Mouse (Mus musculus) neural tube, embryonic 15.5 days (tissue): ENCODE data around the gene Prex1. TPM values are rescaled to one million over a fixed set of nuclear protein-coding genes. Genes with fewer than 3 reads are reported as not detected.

ENCODE experiments used
- ATAC-seq: fragments of 200-750 bp; cut with Nextera tagmentation; 2 replicates; pipeline ENCODE4 v1.8.0; 2017; ENCODE audit warnings: mild to moderate bottlenecking, moderate TSS enrichment, moderate library complexity; ENCODE audit not compliant: low FRiP score
- H3K27ac ChIP-seq: fragments of 300-500 bp; sonication (generic); replicated peaks from 2 replicates; pipeline ENCODE4 v1.5.1; 2015; ENCODE audit warnings: mild to moderate bottlenecking, inconsistent platforms
- H3K27me3 ChIP-seq: fragments of 300-500 bp; sonication (generic); replicated peaks from 2 replicates; pipeline ENCODE4 v1.6.1; 2015; ENCODE audit warnings: inconsistent platforms
- H3K36me3 ChIP-seq: fragments of 300-500 bp; sonication (generic); 2 replicates; pipeline ENCODE4 v1.6.1; 2015; ENCODE audit warnings: inconsistent platforms
- H3K4me1 ChIP-seq: fragments of 300-500 bp; sonication (generic); 2 replicates; pipeline ENCODE4 v1.6.1; 2015; ENCODE audit warnings: inconsistent platforms
- H3K4me2 ChIP-seq: fragments of 300-500 bp; sonication (generic); 2 replicates; pipeline ENCODE4 v1.6.1; 2015; ENCODE audit warnings: inconsistent platforms, mild to moderate bottlenecking, moderate library complexity
- H3K4me3 ChIP-seq: fragments of 300-500 bp; sonication (generic); replicated peaks from 2 replicates; pipeline ENCODE4 v1.5.1; 2015; ENCODE audit warnings: mild to moderate bottlenecking, inconsistent platforms
- H3K9ac ChIP-seq: fragments of 300-500 bp; sonication (generic); replicated peaks from 2 replicates; pipeline ENCODE4 v1.6.1; 2015; ENCODE audit warnings: mild to moderate bottlenecking, inconsistent platforms
- H3K9me3 ChIP-seq: fragments of 300-500 bp; sonication (generic); replicated peaks from 2 replicates; pipeline ENCODE4 v1.6.1; 2016; ENCODE audit warnings: inconsistent platforms
- WGBS: fragments of 180-500 bp; shearing (Covaris S2); methylation state at CpG from one replicate; pipeline ENCODE4 v1.1.7; 2015; ENCODE audit warnings: mixed read lengths; 5-methylcytosine and 5-hydroxymethylcytosine counted together
- polyA plus RNA-seq: library from polyadenylated mRNA; unstranded; fragments of >200 nt; fragmentation: Nextera tagmentation; extraction: Ambion mirVana; gene quantifications from 2 replicates; pipeline ENCODE4 v1.2.1, GENCODE M21; 2015

Gene Prex1
- polyA plus RNA-seq, 1 experiment from 2014 or later, result 24.9 TPM

- H3K4me3 ChIP-seq, result no peak overlapping the region
- peaks cover 23% of the 10 kb centered on the region for H3K36me3 ChIP-seq
- no peaks in the 10 kb centered on the region for H3K9me3 ChIP-seq
- no peak for ATAC-seq
- H3K9ac ChIP-seq, result no peak overlapping the region
- no peak overlapping the region for H3K27ac ChIP-seq
- H3K27me3 ChIP-seq, result no peaks in the 10 kb centered on the region
- H3K4me2 ChIP-seq, result no peak overlapping the region
- 94% methylated on average over 21 of the region's 21 CpGs for WGBS
- no peaks in the 10 kb centered on the region for H3K4me1 ChIP-seq
Observed at GRCm38 (mm10) chr2:166581881-166582583, 131.6 kb downstream of the Prex1 start.

- ATAC-seq, result no peak
- Histone ChIP-seq H3K9me3 (no peaks in the 10 kb centered on the region), H3K27ac (no peak overlapping the region), H3K9ac (no peak overlapping the region), H3K27me3 (no peaks in the 10 kb centered on the region), H3K36me3 (peaks cover 16% of the 10 kb centered on the region), H3K4me2 (no peak overlapping the region), H3K4me1 (peaks cover 6% of the 10 kb centered on the region; the same call in 1 of the 2 replicates), H3K4me3 (no peak overlapping the region)
- 92% methylated on average over 5 of the region's 5 CpGs for WGBS
Observed at GRCm38 (mm10) chr2:166579793-166580192, 133.8 kb downstream of the Prex1 start.

- Histone ChIP-seq H3K4me2 (no peak overlapping the region), H3K4me3 (no peak overlapping the region), H3K27ac (no peak overlapping the region), H3K27me3 (no peaks in the 10 kb centered on the region), H3K9ac (no peak overlapping the region), H3K36me3 (peaks cover 16% of the 10 kb centered on the region), H3K9me3 (no peaks in the 10 kb centered on the region), H3K4me1 (peaks cover 6% of the 10 kb centered on the region; the same call in 1 of the 2 replicates)
- 90% methylated on average over 10 of the region's 10 CpGs for WGBS
- ATAC-seq, result no peak
Observed at GRCm38 (mm10) chr2:166579361-166579760, 134.3 kb downstream of the Prex1 start.

GRCm38 (mm10) chr2:166575419-166575818 lies 138.2 kb downstream of the Prex1 start:
- H3K9me3 ChIP-seq, result no peaks in the 10 kb centered on the region
- H3K4me2 ChIP-seq, result no peak overlapping the region
- no peak overlapping the region for H3K4me3 ChIP-seq
- WGBS, result 43% methylated on average over 16 of the region's 17 CpGs
- no peak for ATAC-seq
- no peak overlapping the region for H3K9ac ChIP-seq
- no peaks in the 10 kb centered on the region for H3K27me3 ChIP-seq
- H3K27ac ChIP-seq, result no peak overlapping the region
- H3K4me1 ChIP-seq, result peaks cover 6% of the 10 kb centered on the region; the same call in 1 of the 2 replicates
- peaks cover 4% of the 10 kb centered on the region; the same call in 1 of the 2 replicates for H3K36me3 ChIP-seq

- peaks cover 4% of the 10 kb centered on the region; the same call in 1 of the 2 replicates for H3K36me3 ChIP-seq
- no peaks in the 10 kb centered on the region for H3K27me3 ChIP-seq
- peaks cover 6% of the 10 kb centered on the region; the same call in 1 of the 2 replicates for H3K4me1 ChIP-seq
- H3K9me3 ChIP-seq, result no peaks in the 10 kb centered on the region
- H3K27ac ChIP-seq, result no peak overlapping the region
- H3K4me2 ChIP-seq, result no peak overlapping the region
- 0 out of 2 replicates have a peak, but pooled peaks have one; percentile 10 for ATAC-seq
- 14% methylated on average over 7 of the region's 7 CpGs for WGBS
- H3K9ac ChIP-seq, result no peak overlapping the region
- H3K4me3 ChIP-seq, result no peak overlapping the region
Observed at GRCm38 (mm10) chr2:166574934-166575333, 138.7 kb downstream of the Prex1 start.

GRCm38 (mm10) chr2:166573621-166574020 lies 140.0 kb downstream of the Prex1 start:
- Histone ChIP-seq H3K27me3 (no peaks in the 10 kb centered on the region), H3K4me1 (peaks cover 6% of the 10 kb centered on the region; the same call in 1 of the 2 replicates), H3K9ac (no peak overlapping the region), H3K27ac (no peak overlapping the region), H3K4me3 (no peak overlapping the region), H3K4me2 (no peak overlapping the region), H3K9me3 (no peaks in the 10 kb centered on the region), H3K36me3 (no peaks in the 10 kb centered on the region; the same call in 1 of the 2 replicates)
- 90% methylated on average over 5 of the region's 5 CpGs for WGBS
- ATAC-seq, result no peak

DNA sequence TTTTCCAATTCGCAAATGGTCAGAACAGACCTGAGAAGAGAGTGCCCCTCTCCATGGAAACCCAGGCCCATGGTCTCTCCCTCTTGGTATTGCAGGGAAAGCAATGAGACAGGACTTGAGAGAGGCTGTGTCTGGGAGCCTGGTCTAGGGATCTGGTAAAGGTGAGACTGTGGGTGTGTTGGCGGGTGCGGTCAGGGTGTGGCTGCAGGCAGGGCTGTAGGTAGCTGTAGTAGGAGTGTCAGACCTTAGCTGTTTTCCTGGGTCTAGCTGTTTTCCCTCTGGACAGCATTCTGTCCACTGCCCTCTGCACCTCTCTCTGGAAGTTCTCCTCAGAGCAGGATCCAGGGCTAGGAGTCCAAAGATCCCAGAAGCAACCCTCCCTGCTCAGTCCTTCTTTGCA lies 141.3 kb downstream of the Prex1 start:
- H3K27ac ChIP-seq, result 0 out of 2 replicates have a peak overlapping the region, but pooled peaks have one; percentile 13
- H3K4me3 ChIP-seq, result no peak overlapping the region
- peaks cover 9% of the 10 kb centered on the region; the same call in 1 of the 2 replicates for H3K36me3 ChIP-seq
- no peaks in the 10 kb centered on the region for H3K27me3 ChIP-seq
- 88% methylated on average over 3 of the region's 3 CpGs for whole genome bisulfite sequencing
- no peaks in the 10 kb centered on the region for H3K9me3 ChIP-seq
- H3K4me2 ChIP-seq, result no peak overlapping the region
- H3K4me1 ChIP-seq, result peaks cover 6% of the 10 kb centered on the region; the same call in 1 of the 2 replicates
- H3K9ac ChIP-seq, result no peak overlapping the region
- no peak for ATAC-seq

DNA sequence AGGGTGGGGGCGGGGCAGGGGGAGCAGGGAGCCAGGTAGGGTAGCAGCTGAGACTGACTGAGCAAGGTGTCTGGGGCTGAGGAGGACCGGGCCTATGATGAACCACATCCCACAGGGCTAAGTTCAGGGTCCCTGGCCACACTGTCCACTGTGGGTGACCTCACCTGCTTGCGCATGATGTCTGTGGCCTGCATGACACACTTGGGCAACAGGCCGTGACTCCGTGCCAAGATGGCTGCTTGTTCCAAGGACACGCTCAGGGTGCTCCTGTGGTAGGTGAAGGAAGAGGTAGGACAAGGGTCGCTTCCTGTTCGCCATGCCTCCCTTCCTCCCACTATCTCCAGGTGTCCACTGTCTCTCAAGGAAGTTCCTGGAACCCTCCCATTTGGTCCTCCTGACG lies 144.4 kb downstream of the Prex1 start:
- Histone ChIP-seq H3K9ac (no peak overlapping the region), H3K27me3 (no peaks in the 10 kb centered on the region), H3K4me3 (no peak overlapping the region), H3K4me2 (no peak overlapping the region), H3K9me3 (no peaks in the 10 kb centered on the region), H3K36me3 (peaks cover 9% of the 10 kb centered on the region; the same call in 1 of the 2 replicates), H3K27ac (no peak overlapping the region), H3K4me1 (peaks cover 5% of the 10 kb centered on the region)
- 93% methylated on average over 9 of the region's 9 CpGs for WGBS
- no peak for ATAC-seq

- H3K4me1 ChIP-seq, result peaks cover 7% of the 10 kb centered on the region
- WGBS, result 72% methylated on average over 5 of the region's 5 CpGs
- H3K9me3 ChIP-seq, result no peaks in the 10 kb centered on the region
- ATAC-seq, result no peak
- no peak overlapping the region for H3K4me2 ChIP-seq
- no peak overlapping the region for H3K9ac ChIP-seq
- H3K27me3 ChIP-seq, result 0 out of 2 replicates have a peak, but pooled peaks cover 4% of the 10 kb centered on the region
- peaks cover 9% of the 10 kb centered on the region; the same call in 1 of the 2 replicates for H3K36me3 ChIP-seq
- no peak overlapping the region for H3K4me3 ChIP-seq
- H3K27ac ChIP-seq, result no peak overlapping the region
Observed at GRCm38 (mm10) chr2:166565503-166565902, 148.1 kb downstream of the Prex1 start.

GRCm38 (mm10) chr2:166564455-166564854 lies 149.2 kb downstream of the Prex1 start:
- Histone ChIP-seq H3K27ac (no peak overlapping the region), H3K27me3 (0 out of 2 replicates have a peak, but pooled peaks cover 4% of the 10 kb centered on the region), H3K4me3 (no peak overlapping the region), H3K36me3 (peaks cover 9% of the 10 kb centered on the region; the same call in 1 of the 2 replicates), H3K4me2 (no peak overlapping the region; the same call in 1 of the 2 replicates), H3K4me1 (peaks cover 12% of the 10 kb centered on the region), H3K9ac (no peak overlapping the region), H3K9me3 (no peaks in the 10 kb centered on the region)
- WGBS, result 8% methylated on average over 11 of the region's 11 CpGs
- peak; percentile 60; the same call in 1 of the 2 replicates for ATAC-seq

DNA sequence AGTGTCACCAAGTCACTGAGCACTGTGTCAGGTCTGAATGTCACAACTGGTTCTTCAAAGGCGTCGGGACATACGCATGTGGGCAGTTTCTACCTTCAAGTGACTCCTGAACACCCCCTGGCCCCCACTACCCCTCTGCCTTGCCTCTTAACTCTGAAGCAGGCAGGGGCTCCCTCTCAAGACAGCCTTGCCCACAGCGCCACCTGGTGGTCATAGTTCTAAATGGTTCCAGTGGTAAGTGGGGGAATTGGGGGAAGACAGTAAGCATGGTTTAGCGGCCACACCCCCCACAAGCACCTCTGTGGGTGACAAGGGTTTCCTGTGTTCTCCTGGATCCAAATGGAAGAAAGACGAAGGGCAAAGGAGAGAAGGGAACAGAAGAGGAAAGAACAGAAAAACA lies 149.7 kb downstream of the Prex1 start:
- no peak overlapping the region for H3K9ac ChIP-seq
- peaks cover 9% of the 10 kb centered on the region; the same call in 1 of the 2 replicates for H3K36me3 ChIP-seq
- 0 out of 2 replicates have a peak, but pooled peaks cover 4% of the 10 kb centered on the region for H3K27me3 ChIP-seq
- WGBS, result 19% methylated on average over 6 of the region's 6 CpGs
- no peak overlapping the region for H3K4me2 ChIP-seq
- no peak overlapping the region for H3K4me3 ChIP-seq
- no peaks in the 10 kb centered on the region for H3K9me3 ChIP-seq
- H3K4me1 ChIP-seq, result peaks cover 17% of the 10 kb centered on the region
- no peak overlapping the region for H3K27ac ChIP-seq
- peak; percentile 34; the same call in 1 of the 2 replicates for ATAC-seq

- Histone ChIP-seq H3K36me3 (0 out of 2 replicates have a peak, but pooled peaks cover 7% of the 10 kb centered on the region), H3K4me2 (no peak overlapping the region), H3K9me3 (no peaks in the 10 kb centered on the region), H3K9ac (no peak overlapping the region), H3K4me1 (peaks cover 22% of the 10 kb centered on the region), H3K27me3 (0 out of 2 replicates have a peak, but pooled peaks cover 4% of the 10 kb centered on the region), H3K4me3 (no peak overlapping the region), H3K27ac (no peak overlapping the region)
- WGBS, result 90% methylated on average over 9 of the region's 9 CpGs
- ATAC-seq, result no peak
Observed at GRCm38 (mm10) chr2:166563076-166563475, 150.6 kb downstream of the Prex1 start.
